Mouse (Mus musculus) liver, embryonic 13.5 days (tissue): ENCODE measurements around the gene Vps8. TPM values are rescaled to one million over a fixed set of nuclear protein-coding genes. Genes with fewer than 3 reads are reported as not detected.

ENCODE experiments used
- ATAC-seq: fragments of 200-750 bp; cut with Nextera tagmentation; 2 replicates; pipeline ENCODE4 v1.8.0; 2017; ENCODE audit warnings: low read depth, mild to moderate bottlenecking, moderate number of reproducible peaks, moderate library complexity
- DNase-seq: peaks from one replicate; pipeline ENCODE4 v3.0.0; 2022
- H3K27ac ChIP-seq: fragments of 300-500 bp; sonication (generic); 2 replicates; pipeline ENCODE4 v1.5.1; 2015; ENCODE audit warnings: moderate library complexity, mild to moderate bottlenecking, inconsistent platforms
- H3K27me3 ChIP-seq: fragments of 300-500 bp; sonication (generic); 2 replicates; pipeline ENCODE4 v1.6.1; 2015; ENCODE audit warnings: mild to moderate bottlenecking, inconsistent platforms
- H3K36me3 ChIP-seq: fragments of 300-500 bp; sonication (generic); 2 replicates; pipeline ENCODE4 v1.6.1; 2015; ENCODE audit warnings: mild to moderate bottlenecking, inconsistent platforms
- H3K4me1 ChIP-seq: fragments of 300-500 bp; sonication (generic); replicated peaks from 2 replicates; pipeline ENCODE4 v1.6.1; 2015; ENCODE audit warnings: inconsistent platforms
- H3K4me2 ChIP-seq: fragments of 300-500 bp; sonication (generic); 2 replicates; pipeline ENCODE4 v1.6.1; 2015; ENCODE audit warnings: inconsistent platforms, mild to moderate bottlenecking, moderate library complexity
- H3K4me3 ChIP-seq: fragments of 300-500 bp; sonication (generic); replicated peaks from 2 replicates; pipeline ENCODE4 v1.5.1; 2015; ENCODE audit warnings: mild to moderate bottlenecking, inconsistent platforms
- H3K9ac ChIP-seq: fragments of 300-500 bp; sonication (generic); 2 replicates; pipeline ENCODE4 v1.6.1; 2015; ENCODE audit warnings: mild to moderate bottlenecking, inconsistent platforms
- H3K9me3 ChIP-seq: fragments of 300-500 bp; sonication (generic); replicated peaks from 2 replicates; pipeline ENCODE4 v1.6.1; 2016; ENCODE audit warnings: inconsistent platforms
- WGBS: fragments of 180-500 bp; shearing (Covaris S2); methylation state at CpG from one replicate; pipeline ENCODE4 v1.1.7; 2015; ENCODE audit not compliant: insufficient replicate concordance; 5-methylcytosine and 5-hydroxymethylcytosine counted together
- polyA plus RNA-seq: library from polyadenylated mRNA; unstranded; fragments of >200 nt; fragmentation: Nextera tagmentation; extraction: Ambion mirVana; gene quantifications from 2 replicates; pipeline ENCODE4 v1.2.1, GENCODE M21; 2015

The Vps8 gene
- polyA plus RNA-seq, 1 experiment from 2014 or later, result 5.3 TPM

- H3K4me2 ChIP-seq, result no peak overlapping the region
- no peak for DNase-seq
- no peak overlapping the region for H3K9ac ChIP-seq
- H3K4me3 ChIP-seq, result no peak overlapping the region
- no peaks in the 10 kb centered on the region for H3K27me3 ChIP-seq
- H3K36me3 ChIP-seq, result no peaks in the 10 kb centered on the region
- H3K9me3 ChIP-seq, result no peaks in the 10 kb centered on the region
- peaks cover 2% of the 10 kb centered on the region; the same call in 1 of the 2 replicates for H3K4me1 ChIP-seq
- H3K27ac ChIP-seq, result no peak overlapping the region
- 43% methylated on average over 3 of the region's 3 CpGs for WGBS
- no peak for ATAC-seq
Measured at GRCm38 (mm10) chr16:21389316-21389715, 33.6 kb upstream of the Vps8 start.

GRCm38 (mm10) chr16:21390744-21391143 lies 32.2 kb upstream of the Vps8 start:
- no peak for DNase-seq
- Histone ChIP-seq H3K4me2 (no peak overlapping the region), H3K9ac (no peak overlapping the region), H3K4me1 (peaks cover 2% of the 10 kb centered on the region; the same call in 1 of the 2 replicates), H3K36me3 (no peaks in the 10 kb centered on the region), H3K9me3 (no peaks in the 10 kb centered on the region), H3K27ac (no peak overlapping the region), H3K4me3 (no peak overlapping the region), H3K27me3 (peaks cover 6% of the 10 kb centered on the region; the same call in 1 of the 2 replicates)
- no peak for ATAC-seq
- 56% methylated on average over 5 of the region's 5 CpGs for WGBS

- no peak overlapping the region for H3K9ac ChIP-seq
- H3K36me3 ChIP-seq, result no peaks in the 10 kb centered on the region
- peaks cover 6% of the 10 kb centered on the region; the same call in 1 of the 2 replicates for H3K27me3 ChIP-seq
- H3K4me1 ChIP-seq, result peaks cover 2% of the 10 kb centered on the region; the same call in 1 of the 2 replicates
- H3K9me3 ChIP-seq, result no peaks in the 10 kb centered on the region
- no peak overlapping the region for H3K4me2 ChIP-seq
- peak; percentile 23 for DNase-seq
- H3K27ac ChIP-seq, result no peak overlapping the region
- 49% methylated on average over 6 of the region's 6 CpGs for WGBS
- H3K4me3 ChIP-seq, result no peak overlapping the region
- ATAC-seq, result no peak
Measured at GRCm38 (mm10) chr16:21392099-21392498, 30.8 kb upstream of the Vps8 start.

- peak; percentile 79 for ATAC-seq
- 46% methylated on average over 9 of the region's 9 CpGs for WGBS
- Histone ChIP-seq H3K4me3 (no peak overlapping the region), H3K9ac (no peak overlapping the region), H3K9me3 (no peaks in the 10 kb centered on the region), H3K27ac (no peak overlapping the region), H3K36me3 (no peaks in the 10 kb centered on the region), H3K27me3 (peaks cover 6% of the 10 kb centered on the region; the same call in 1 of the 2 replicates), H3K4me2 (no peak overlapping the region), H3K4me1 (peaks cover 2% of the 10 kb centered on the region; the same call in 1 of the 2 replicates)
- DNase-seq, result peak; percentile 62
Measured at GRCm38 (mm10) chr16:21392517-21393112, 30.3 kb upstream of the Vps8 start.

- H3K4me3 ChIP-seq, result no peak overlapping the region
- no peaks in the 10 kb centered on the region for H3K9me3 ChIP-seq
- WGBS, result 63% methylated on average over 7 of the region's 7 CpGs
- ATAC-seq, result no peak
- H3K36me3 ChIP-seq, result no peaks in the 10 kb centered on the region
- H3K4me1 ChIP-seq, result peaks cover 2% of the 10 kb centered on the region; the same call in 1 of the 2 replicates
- peaks cover 12% of the 10 kb centered on the region for H3K27me3 ChIP-seq
- H3K27ac ChIP-seq, result no peak overlapping the region
- H3K9ac ChIP-seq, result no peak overlapping the region
- no peak overlapping the region for H3K4me2 ChIP-seq
- DNase-seq, result no peak
Measured at GRCm38 (mm10) chr16:21395546-21395945, 27.4 kb upstream of the Vps8 start.

GRCm38 (mm10) chr16:21397681-21398080 lies 25.2 kb upstream of the Vps8 start:
- ATAC-seq (no peak), DNase-seq (no peak)
- 62% methylated on average over 5 of the region's 5 CpGs for WGBS

GRCm38 (mm10) chr16:21398345-21399051 lies 24.4 kb upstream of the Vps8 start:
- 46% methylated on average over 8 of the region's 8 CpGs for WGBS
- H3K9ac ChIP-seq, result no peak overlapping the region
- H3K4me3 ChIP-seq, result no peak overlapping the region
- no peak for DNase-seq
- no peaks in the 10 kb centered on the region for H3K9me3 ChIP-seq
- H3K27me3 ChIP-seq, result peaks cover 15% of the 10 kb centered on the region
- no peak for ATAC-seq
- H3K4me2 ChIP-seq, result no peak overlapping the region
- H3K27ac ChIP-seq, result no peak overlapping the region
- no peaks in the 10 kb centered on the region for H3K4me1 ChIP-seq
- H3K36me3 ChIP-seq, result no peaks in the 10 kb centered on the region

More at GRCm38 (mm10) chr16:21397681-21398080, 25.2 kb upstream of the Vps8 start:
- H3K36me3 ChIP-seq, result no peaks in the 10 kb centered on the region
- no peak overlapping the region for H3K9ac ChIP-seq
- peaks cover 2% of the 10 kb centered on the region; the same call in 1 of the 2 replicates for H3K4me1 ChIP-seq
- peaks cover 15% of the 10 kb centered on the region for H3K27me3 ChIP-seq
- H3K4me2 ChIP-seq, result no peak overlapping the region
- no peak overlapping the region for H3K4me3 ChIP-seq
- H3K9me3 ChIP-seq, result no peaks in the 10 kb centered on the region
- no peak overlapping the region for H3K27ac ChIP-seq

GRCm38 (mm10) chr16:21399942-21400341 lies 23.0 kb upstream of the Vps8 start:
- Histone ChIP-seq H3K9ac (no peak overlapping the region), H3K27me3 (peaks cover 14% of the 10 kb centered on the region), H3K27ac (no peak overlapping the region), H3K9me3 (no peaks in the 10 kb centered on the region), H3K4me1 (no peaks in the 10 kb centered on the region), H3K4me3 (no peak overlapping the region), H3K36me3 (no peaks in the 10 kb centered on the region), H3K4me2 (no peak overlapping the region)
- DNase-seq (no peak), ATAC-seq (no peak)
- WGBS, result 38% methylated on average over 4 of the region's 4 CpGs

- DNase-seq (no peak), ATAC-seq (no peak)
- H3K4me3 ChIP-seq, result no peak overlapping the region
Measured at GRCm38 (mm10) chr16:21402068-21402467, 20.9 kb upstream of the Vps8 start.

GRCm38 (mm10) chr16:21403402-21403801 lies 19.5 kb upstream of the Vps8 start:
- no peaks in the 10 kb centered on the region for H3K4me1 ChIP-seq
- H3K4me3 ChIP-seq, result no peak overlapping the region
- H3K36me3 ChIP-seq, result no peaks in the 10 kb centered on the region
- WGBS, result 60% methylated on average over 2 of the region's 2 CpGs
- peaks cover 10% of the 10 kb centered on the region; the same call in 1 of the 2 replicates for H3K27me3 ChIP-seq
- DNase-seq, result no peak
- H3K4me2 ChIP-seq, result no peak overlapping the region
- H3K27ac ChIP-seq, result no peak overlapping the region
- H3K9ac ChIP-seq, result no peak overlapping the region
- no peak for ATAC-seq
- no peaks in the 10 kb centered on the region for H3K9me3 ChIP-seq

More at GRCm38 (mm10) chr16:21402068-21402467, 20.9 kb upstream of the Vps8 start:
- no peaks in the 10 kb centered on the region for H3K4me1 ChIP-seq
- 60% methylated on average over 17 of the region's 17 CpGs for WGBS
- no peak overlapping the region for H3K27ac ChIP-seq
- no peaks in the 10 kb centered on the region for H3K36me3 ChIP-seq
- H3K9ac ChIP-seq, result no peak overlapping the region
- no peak overlapping the region for H3K4me2 ChIP-seq
- no peaks in the 10 kb centered on the region for H3K9me3 ChIP-seq
- peaks cover 12% of the 10 kb centered on the region; the same call in 1 of the 2 replicates for H3K27me3 ChIP-seq

- Histone ChIP-seq H3K27me3 (peaks cover 9% of the 10 kb centered on the region; the same call in 1 of the 2 replicates), H3K4me2 (no peak overlapping the region), H3K4me3 (no peak overlapping the region), H3K27ac (no peak overlapping the region), H3K9me3 (no peaks in the 10 kb centered on the region), H3K9ac (no peak overlapping the region), H3K36me3 (no peaks in the 10 kb centered on the region), H3K4me1 (no peaks in the 10 kb centered on the region)
- 45% methylated on average over 5 of the region's 5 CpGs for WGBS
- ATAC-seq, result no peak
- DNase-seq, result no peak
Measured at GRCm38 (mm10) chr16:21404631-21405030, 18.3 kb upstream of the Vps8 start.
